Mouse (Mus musculus): Measurements from ENCODE around the gene Tex101. TPM values are rescaled to one million over a fixed set of nuclear protein-coding genes. Genes with fewer than 3 reads are reported as not detected.

Tex101 gene
- total and polyA plus RNA-seq, 3 experiments: not detected

DNA sequence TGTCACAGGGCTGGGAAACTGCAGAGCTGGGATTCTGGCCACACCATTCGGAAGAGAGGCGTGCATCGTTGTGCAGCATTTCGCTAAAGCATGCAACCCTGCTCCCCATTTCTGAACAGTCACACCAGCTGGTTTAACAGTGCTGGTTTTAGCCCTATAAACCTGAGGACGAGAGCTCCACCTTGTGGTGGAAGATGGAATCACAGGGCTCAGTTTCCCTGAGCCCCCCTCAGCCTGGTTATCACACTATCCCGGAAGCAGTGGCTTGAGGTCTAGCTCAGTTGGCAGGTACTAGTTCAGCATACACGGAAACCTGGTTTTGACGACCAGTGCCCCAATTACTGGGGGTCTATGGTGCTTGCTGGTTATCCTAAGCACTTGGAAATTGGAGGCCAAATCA is 13.9 kb downstream of the Tex101 start:
- no peak overlapping the region for H3K4me3 ChIP-seq (replicated peaks in 1 of 3; ENCODE audit: low read depth in 2 of 3, low read length in 2 of 3, poor library complexity in 1 of 3)

DNA sequence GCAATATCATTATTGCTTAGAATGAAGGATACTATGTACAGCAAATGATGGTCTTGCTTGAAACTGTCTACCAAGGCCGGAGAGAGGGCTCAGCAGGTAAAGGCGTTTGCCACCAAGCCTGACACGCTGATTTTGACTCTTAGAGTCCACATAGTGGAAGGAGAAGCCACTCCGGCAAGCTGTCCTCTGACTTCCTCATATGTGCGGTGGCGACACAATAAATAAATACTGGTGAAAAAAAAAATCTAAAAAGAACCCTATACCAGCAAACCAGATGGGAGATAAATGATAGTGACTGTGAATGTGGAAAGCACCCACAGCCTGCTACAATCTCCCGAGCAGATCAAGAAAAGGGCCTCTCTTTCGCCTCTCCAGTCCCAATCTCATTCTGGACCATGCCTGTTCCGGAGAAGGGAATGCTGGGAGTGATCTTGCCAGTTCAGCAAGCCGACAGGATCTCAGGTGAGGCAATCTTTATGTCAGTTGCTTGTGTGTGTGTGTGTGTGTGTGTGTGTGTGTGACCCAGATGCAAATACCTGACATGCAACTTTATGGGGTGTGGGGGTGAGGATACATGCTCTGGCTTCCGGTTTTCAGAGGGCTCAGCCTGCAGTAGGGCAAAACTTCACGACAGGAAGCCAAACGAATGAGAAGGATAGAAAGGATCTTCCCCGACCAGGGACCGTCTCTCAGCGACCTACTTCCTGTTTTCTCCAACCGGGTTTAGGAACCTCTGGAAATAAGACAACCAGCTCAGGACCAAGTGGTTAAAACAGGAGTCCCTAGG is 15.2 kb downstream of the Tex101 start:
- Histone ChIP-seq H3K4me1 (ENCODE audit: control insufficient read depth in 1 of 2, insufficient read depth in 2 of 2) (peaks cover 0 to 2% of the 10 kb centered on the region in 2 experiments; a peak in 1 of 4 replicates), H3K9ac (ENCODE audit: insufficient read depth, low read depth) (no peak overlapping the region), H3K79me2 (replicated peaks; ENCODE audit: control insufficient read depth, extremely low read depth, insufficient read depth, poor library complexity, severe bottlenecking) (no peaks in the 10 kb centered on the region), H3K27ac (ENCODE audit: insufficient read depth, low read depth) (no peak overlapping the region), H3K9me3 (replicated peaks; ENCODE audit: low read length) (peaks cover 3% of the 10 kb centered on the region), H3K27me3 (replicated peaks) (peaks cover 28% of the 10 kb centered on the region), H3K4me3 (replicated peaks in 1 of 3; ENCODE audit: low read depth in 2 of 3, low read length in 2 of 3, poor library complexity in 1 of 3) (no peak overlapping the region), H3K36me3 (replicated peaks in 1 of 2; ENCODE audit: control insufficient read depth in 1 of 2, insufficient read depth in 1 of 2, low read length in 1 of 2) (no peaks in the 10 kb centered on the region), H3K4me2 (ENCODE audit: insufficient read depth, low read depth, poor library complexity, severe bottlenecking) (no peak overlapping the region)
- dilution Hi-C loops (cut with MboI; ENCODE audit: extremely low pct_ligation_motif_present, extremely low pct_unique_long_range_greater_than_20kb, low sequenced_read_pairs) (no loop called here), in situ Hi-C loops (cut with MboI; ENCODE audit: low pct_ligation_motif_present, low pct_unique_long_range_greater_than_20kb, low sequenced_read_pairs) (no loop called here)
- no peak for DNase-seq (ENCODE audit: extremely low read depth)
- no peak for TF ChIP-seq ETS1 (conservative IDR thresholded peaks at IDR 0.05; ENCODE audit: low read depth, low read length)
- no peak for TF ChIP-seq CHD1 (IDR thresholded peaks at IDR 0.05; ENCODE audit: low read depth, low read length)
- TF ChIP-seq HCFC1 (IDR thresholded peaks at IDR 0.05; ENCODE audit: low read depth, low read length): no peak
- no peak for TF ChIP-seq MYC (IDR thresholded peaks at IDR 0.05; ENCODE audit: low read depth, low read length)
- TF ChIP-seq POLR2A (IDR thresholded peaks at IDR 0.05; ENCODE audit: low read depth, low read length): no peak
- no peak for TF ChIP-seq SMC3 (IDR thresholded peaks at IDR 0.05; ENCODE audit: low read depth, low read length)

More for the DNA sequence above, 13.9 kb downstream of the Tex101 start:
- peaks cover 3% of the 10 kb centered on the region for H3K9me3 ChIP-seq (replicated peaks; ENCODE audit: low read length)
- H3K27me3 ChIP-seq (replicated peaks): peaks cover 38% of the 10 kb centered on the region
- in situ Hi-C loops (cut with MboI; ENCODE audit: low pct_ligation_motif_present, low pct_unique_long_range_greater_than_20kb, low sequenced_read_pairs): no loop called here
- no peak overlapping the region for H3K9ac ChIP-seq (ENCODE audit: insufficient read depth, low read depth)
- no peaks in the 10 kb centered on the region for H3K79me2 ChIP-seq (replicated peaks; ENCODE audit: control insufficient read depth, extremely low read depth, insufficient read depth, poor library complexity, severe bottlenecking)
- no peaks in the 10 kb centered on the region for H3K36me3 ChIP-seq (replicated peaks in 1 of 2; ENCODE audit: control insufficient read depth in 1 of 2, insufficient read depth in 1 of 2, low read length in 1 of 2)
- peaks cover 0 to 2% of the 10 kb centered on the region in 2 experiments; a peak in 1 of 4 replicates for H3K4me1 ChIP-seq (ENCODE audit: control insufficient read depth in 1 of 2, insufficient read depth in 2 of 2)
- no peak overlapping the region for H3K4me2 ChIP-seq (ENCODE audit: insufficient read depth, low read depth, poor library complexity, severe bottlenecking)
- no peak for TF ChIP-seq CHD2 (IDR thresholded peaks at IDR 0.05; ENCODE audit: low read length)
- no peak for TF ChIP-seq CHD1 (IDR thresholded peaks at IDR 0.05; ENCODE audit: low read depth, low read length)
- TF ChIP-seq RAD21 (IDR thresholded peaks at IDR 0.05; ENCODE audit: low read depth, low read length): peak; percentile 83
- no peak for TF ChIP-seq TCF12 (IDR thresholded peaks at IDR 0.05; ENCODE audit: low read depth, low read length)
- peak; percentile 29; the same call in 1 of the 2 replicates for TF ChIP-seq ZC3H11A (IDR thresholded peaks at IDR 0.05; ENCODE audit: low read depth, low read length)
- no peak for TF ChIP-seq MEF2A (IDR thresholded peaks at IDR 0.05; ENCODE audit: borderline replicate concordance, low read depth, low read length)
- no peak for TF ChIP-seq IRF4 (IDR thresholded peaks at IDR 0.05; ENCODE audit: low read depth, low read length)
- peak; percentile 93 to 98 for TF ChIP-seq CTCF (conservative IDR thresholded peaks at IDR 0.05 in 1 of 2, IDR thresholded peaks at IDR 0.05 in 1 of 2; ENCODE audit: low read depth in 2 of 2, low read length in 2 of 2)
- peak; percentile 81 for TF ChIP-seq SMC3 (IDR thresholded peaks at IDR 0.05; ENCODE audit: low read depth, low read length)
- TF ChIP-seq MYC (IDR thresholded peaks at IDR 0.05; ENCODE audit: low read depth, low read length): no peak
- no peak for TF ChIP-seq EP300 (IDR thresholded peaks at IDR 0.05; ENCODE audit: low read length)
- peak; percentile 79 for TF ChIP-seq ELF1 (IDR thresholded peaks at IDR 0.05; ENCODE audit: low read depth, low read length)
- TF ChIP-seq UBTF (IDR thresholded peaks at IDR 0.05; ENCODE audit: low read depth, low read length): no peak
- TF ChIP-seq MAFK (IDR thresholded peaks at IDR 0.05; ENCODE audit: insufficient replicate concordance, low read length): no peak
- TF ChIP-seq USF1 (IDR thresholded peaks at IDR 0.05; ENCODE audit: low read depth, low read length): no peak
- TF ChIP-seq POLR2A (IDR thresholded peaks at IDR 0.05; ENCODE audit: low read depth, low read length): no peak
- no peak for TF ChIP-seq NELFE (IDR thresholded peaks at IDR 0.05; ENCODE audit: low read depth, low read length)
- no peak for TF ChIP-seq BHLHE40 (IDR thresholded peaks at IDR 0.05; ENCODE audit: low read depth, low read length)
- peak; percentile 78 for DNase-seq (ENCODE audit: extremely low read depth)
- no peak overlapping the region for H3K27ac ChIP-seq (ENCODE audit: insufficient read depth, low read depth)
- dilution Hi-C loops (cut with MboI; ENCODE audit: extremely low pct_ligation_motif_present, extremely low pct_unique_long_range_greater_than_20kb, low sequenced_read_pairs): no loop called here
